ENCODE assay signal across 14 mouse cellular contexts in genomic region chr2:129587825-129588251, GRCm38 (mm10). TPM values are rescaled to one million over a fixed set of nuclear protein-coding genes. Genes with fewer than 3 reads are reported as not detected.
DNase-seq lines count a peak whose midpoint lies in the region; ATAC-seq lines count a peak whose summit lies in the region.
"Had no signal": no experiment of that assay in that cellular context is flagged by ENCODE, and none has a peak within 500 bp of the region (broad histone marks: within the 10 kb centered on the region; RNA-seq: fewer than 3 reads in every experiment).

No protein-coding gene starts in this region.

- 0 out of 2 replicates have a peak overlapping the region, but pooled peaks have one; percentile 19 for H3K27ac ChIP-seq in heart, embryonic 10.5 days
- H3K27ac ChIP-seq in neural tube, embryonic 13.5 days (replicated peaks), result peak overlapping the region; percentile 30; the same call in 1 of the 2 replicates
- H3K27ac ChIP-seq in neural tube, embryonic 15.5 days (replicated peaks), result no peak overlapping the region
- H3K27ac ChIP-seq in embryonic facial prominence, embryonic 11.5 days (replicated peaks; ENCODE audit: low read depth, low read length), result no peak overlapping the region
- H3K27ac ChIP-seq: layer of hippocampus, adult 2 months; limb, embryonic 15.5 days had no signal

- intact Hi-C loops in heart, postnatal 36 days (cut with DNase I), result no loop called here

- no peaks in the 10 kb centered on the region for H3K9me3 ChIP-seq in heart, embryonic 10.5 days
- no peaks in the 10 kb centered on the region for H3K9me3 ChIP-seq in neural tube, embryonic 13.5 days
- H3K9me3 ChIP-seq in neural tube, embryonic 15.5 days (replicated peaks), result no peaks in the 10 kb centered on the region
- no peaks in the 10 kb centered on the region for H3K9me3 ChIP-seq in embryonic facial prominence, embryonic 11.5 days (replicated peaks; ENCODE audit: control insufficient read depth, low read length)
- H3K9me3 ChIP-seq: limb, embryonic 15.5 days had no signal

- WGBS in heart, embryonic 10.5 days, result 20% methylated on average over 7 of the region's 7 CpGs
- WGBS in neural tube, embryonic 13.5 days, result 8% methylated on average over 7 of the region's 7 CpGs
- WGBS in neural tube, embryonic 15.5 days, result 12% methylated on average over 7 of the region's 7 CpGs
- WGBS in embryonic facial prominence, embryonic 11.5 days, result 20% methylated on average over 7 of the region's 7 CpGs

- H3K36me3 ChIP-seq in heart, embryonic 10.5 days, result no peaks in the 10 kb centered on the region
- H3K36me3 ChIP-seq in neural tube, embryonic 13.5 days, result no peaks in the 10 kb centered on the region
- H3K36me3 ChIP-seq in neural tube, embryonic 15.5 days, result no peaks in the 10 kb centered on the region
- no peaks in the 10 kb centered on the region for H3K36me3 ChIP-seq in embryonic facial prominence, embryonic 11.5 days (replicated peaks; ENCODE audit: control insufficient read depth, insufficient read depth, low read depth, low read length)
- H3K36me3 ChIP-seq: limb, embryonic 15.5 days had no signal

- no peak overlapping the region for H3K4me3 ChIP-seq in heart, embryonic 10.5 days
- no peak overlapping the region for H3K4me3 ChIP-seq in neural tube, embryonic 13.5 days
- H3K4me3 ChIP-seq in neural tube, embryonic 15.5 days (replicated peaks), result no peak overlapping the region
- H3K4me3 ChIP-seq in embryonic facial prominence, embryonic 11.5 days (ENCODE audit: low read depth, low read length), result no peak overlapping the region
- H3K4me3 ChIP-seq: layer of hippocampus, adult 2 months; limb, embryonic 15.5 days; myocyte had no signal

- H3K4me1 ChIP-seq in heart, embryonic 10.5 days, result peaks cover 28% of the 10 kb centered on the region
- peaks cover 41% of the 10 kb centered on the region for H3K4me1 ChIP-seq in neural tube, embryonic 13.5 days (replicated peaks)
- H3K4me1 ChIP-seq in neural tube, embryonic 15.5 days, result peaks cover 33% of the 10 kb centered on the region
- no peaks in the 10 kb centered on the region for H3K4me1 ChIP-seq in embryonic facial prominence, embryonic 11.5 days (ENCODE audit: control insufficient read depth, insufficient read depth, low read length)

- ATAC-seq in neural tube, embryonic 13.5 days (ENCODE audit: low read depth), result 0 out of 2 replicates have a peak, but pooled peaks have one; percentile 15
- no peak for ATAC-seq in neural tube, embryonic 15.5 days (ENCODE audit: low FRiP score)
- no peak for ATAC-seq in embryonic facial prominence, embryonic 11.5 days (replicated peaks; ENCODE audit: insufficient number of reproducible peaks, low FRiP score, low TSS enrichment, low read depth)
- ATAC-seq: activated CD4-positive, CD25-positive, alpha-beta regulatory T cell, adult 4 months had no signal

- peaks cover 5% of the 10 kb centered on the region; the same call in 1 of the 2 replicates for H3K27me3 ChIP-seq in heart, embryonic 10.5 days (ENCODE audit: insufficient read depth, poor library complexity, severe bottlenecking)
- peaks cover 4% of the 10 kb centered on the region; the same call in 1 of the 2 replicates for H3K27me3 ChIP-seq in neural tube, embryonic 13.5 days
- no peaks in the 10 kb centered on the region for H3K27me3 ChIP-seq in neural tube, embryonic 15.5 days (replicated peaks)
- H3K27me3 ChIP-seq in embryonic facial prominence, embryonic 11.5 days (ENCODE audit: control insufficient read depth, insufficient read depth, low read length), result no peaks in the 10 kb centered on the region
- H3K27me3 ChIP-seq: limb, embryonic 15.5 days had no signal

- H3K4me2 ChIP-seq in neural tube, embryonic 13.5 days, result no peak overlapping the region
- no peak overlapping the region for H3K4me2 ChIP-seq in neural tube, embryonic 15.5 days
- no peak overlapping the region for H3K4me2 ChIP-seq in embryonic facial prominence, embryonic 11.5 days (ENCODE audit: low read depth, low read length)
- H3K4me2 ChIP-seq: limb, embryonic 15.5 days had no signal

- no peak for DNase-seq in heart, embryonic 10.5 days (ENCODE audit: low spot score)
- no peak for DNase-seq in heart, postnatal 36 days
- DNase-seq in embryonic facial prominence, embryonic 11.5 days (ENCODE audit: low spot score), result peak; percentile 46
- DNase-seq in skeletal muscle tissue, adult 2 months (ENCODE audit: low read depth, low spot score), result peak; percentile 55
- DNase-seq in cerebellum, adult 9-10 months, result no peak
- DNase-seq in left cerebral cortex, adult 8-10 months (ENCODE audit: low spot score in 2 of 2), result no peak
- DNase-seq: lung, postnatal 4 days had no signal

- H3K9ac ChIP-seq in neural tube, embryonic 13.5 days, result no peak overlapping the region
- no peak overlapping the region for H3K9ac ChIP-seq in neural tube, embryonic 15.5 days (replicated peaks)
- no peak overlapping the region for H3K9ac ChIP-seq in embryonic facial prominence, embryonic 11.5 days (replicated peaks; ENCODE audit: low read length)
- H3K9ac ChIP-seq: limb, embryonic 15.5 days had no signal

RNA-seq across cellular contexts. Expression of gene Sirpa, which starts 4.8 kb away (rescaled TPM):
- polyA plus RNA-seq in heart, embryonic 10.5 days (2016; fragmentation: Nextera tagmentation; extraction: Ambion mirVana), result 11.0 and 12.8 TPM in 2 replicates
- total RNA-seq in heart, postnatal 36 days (2021), result 10 to 100 TPM; 27.0 to 32.2 TPM
- polyA plus RNA-seq in neural tube, embryonic 13.5 days (2015; fragmentation: Nextera tagmentation; extraction: Ambion mirVana), result 24.4 and 24.9 TPM in 2 replicates
- polyA plus RNA-seq in neural tube, embryonic 15.5 days (2015; fragmentation: Nextera tagmentation; extraction: Ambion mirVana), result 31.4 and 36.4 TPM in 2 replicates
- polyA plus RNA-seq in embryonic facial prominence, embryonic 11.5 days (2014; fragmentation: Nextera tagmentation; extraction: Ambion mirVana), result 20.9 and 21.2 TPM in 2 replicates
- 100 to 1,000 TPM; 366 to 392 (median 382) TPM for total RNA-seq in left cerebral cortex, adult 8-10 months (2022)

RNA-seq across cellular contexts. Expression of gene F830045P16Rik, which starts 51.4 kb away (rescaled TPM):
- 0.06 TPM in 1 of 2 replicates, not detected in the other for polyA plus RNA-seq in heart, embryonic 10.5 days (2016; fragmentation: Nextera tagmentation; extraction: Ambion mirVana)
- total RNA-seq in heart, postnatal 36 days (2021), result under 1 TPM; 0.14 to 0.19 TPM
- not detected in 2 replicates for polyA plus RNA-seq in neural tube, embryonic 13.5 days (2015; fragmentation: Nextera tagmentation; extraction: Ambion mirVana)
- 0.09 TPM in 1 of 2 replicates, not detected in the other for polyA plus RNA-seq in neural tube, embryonic 15.5 days (2015; fragmentation: Nextera tagmentation; extraction: Ambion mirVana)
- not detected in 2 replicates for polyA plus RNA-seq in embryonic facial prominence, embryonic 11.5 days (2014; fragmentation: Nextera tagmentation; extraction: Ambion mirVana)
- total RNA-seq in left cerebral cortex, adult 8-10 months (2022), result 1 to 10 TPM in 2 of 4 experiments, under 1 TPM in 2; 0.73 to 1.4 (median 1.1) TPM
- polyA plus RNA-seq: activated CD4-positive, CD25-positive, alpha-beta regulatory T cell, adult 4 months; heart, postnatal 0 days; myocyte had no signal

Comparison
In these comparisons a context has a peak if more than half of its experiments do, and no peak if none do; other contexts are left out.
1. H3K27ac ChIP-seq: peak in heart, embryonic 10.5 days (single experiment) and neural tube, embryonic 13.5 days (single experiment); none in neural tube, embryonic 15.5 days (single experiment) and embryonic facial prominence, embryonic 11.5 days (single experiment).
2. DNase-seq: peak in embryonic facial prominence, embryonic 11.5 days (single experiment) and skeletal muscle tissue, adult 2 months (single experiment); none in heart, embryonic 10.5 days (single experiment), heart, postnatal 36 days (0 of 2), cerebellum, adult 9-10 months (single experiment) and left cerebral cortex, adult 8-10 months (0 of 2).